Mouse (Mus musculus) granulocyte monocyte progenitor cell, adult 5-6 weeks (primary cell): ENCODE results near the gene Kif1b. TPM values are rescaled to one million over a fixed set of nuclear protein-coding genes. Genes with fewer than 3 reads are reported as not detected.

Source experiments
- ATAC-seq: replicated peaks from 2 replicates; pipeline ENCODE4 v1.8.0; 2016; ENCODE audit warnings: mild to moderate bottlenecking, moderate TSS enrichment, inconsistent platforms; ENCODE audit not compliant: poor library complexity, severe bottlenecking
- total RNA-seq, 2 experiments: library from RNA; stranded (forward) in 1 of 2; stranded (reverse) in 1 of 2; fragments of 200-712, 200-1000 nt in 1 of 2; fragments of >200 nt in 1 of 2; fragmentation: Nextera tagmentation in 1 of 2; gene quantifications; 2 replicates each; pipeline ENCODE4 v1.2.3; 2014 to 2017

The Kif1b gene
- total RNA-seq, 2 experiments from 2014 or later: 24.2 to 26.3 TPM

DNA sequence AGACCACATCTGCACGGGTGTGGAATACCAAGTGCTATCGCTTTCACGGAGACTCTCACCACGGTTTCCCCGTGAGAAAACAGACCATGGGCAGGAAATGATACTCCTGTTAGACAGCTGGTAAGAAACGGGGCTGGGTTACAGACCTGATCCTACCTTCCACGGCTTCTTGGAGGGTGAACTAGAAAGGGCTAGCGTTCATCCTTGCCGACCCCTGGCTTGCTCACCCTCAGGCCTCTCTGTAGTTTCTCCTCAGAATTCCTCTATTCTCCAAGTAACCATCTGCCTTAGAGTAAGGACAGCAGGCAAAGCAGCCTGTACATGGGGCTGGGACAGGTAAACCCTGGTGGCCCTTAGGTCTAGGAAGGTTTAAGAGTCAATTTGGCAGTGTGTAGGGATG is 158.3 kb downstream of the Kif1b start:
- no peak for ATAC-seq

GRCm38 (mm10) chr4:149148084-149148483 is 159.4 kb downstream of the Kif1b start:
- no peak for ATAC-seq

GRCm38 (mm10) chr4:149147528-149147927 is 160.0 kb downstream of the Kif1b start:
- no peak for ATAC-seq

DNA sequence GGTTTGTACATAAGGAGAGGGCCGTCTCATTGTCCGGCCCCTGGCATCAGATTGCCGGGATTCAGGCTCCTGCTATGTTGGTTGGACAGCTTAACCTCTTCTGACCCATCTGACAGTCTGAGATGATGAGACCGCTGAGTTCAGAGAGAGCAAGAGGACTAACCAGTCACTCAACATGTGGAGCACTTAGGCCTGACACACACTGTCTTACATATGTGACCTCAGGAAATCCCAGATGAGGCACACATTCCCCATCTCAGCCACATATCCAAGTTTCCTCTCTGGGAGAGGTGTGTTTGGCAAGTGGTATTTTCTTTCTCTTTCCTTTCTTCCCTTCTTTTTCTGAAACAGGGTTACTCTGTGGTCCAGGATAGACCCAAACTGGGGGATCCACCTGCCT is 162.3 kb downstream of the Kif1b start:
- no peak for ATAC-seq

DNA sequence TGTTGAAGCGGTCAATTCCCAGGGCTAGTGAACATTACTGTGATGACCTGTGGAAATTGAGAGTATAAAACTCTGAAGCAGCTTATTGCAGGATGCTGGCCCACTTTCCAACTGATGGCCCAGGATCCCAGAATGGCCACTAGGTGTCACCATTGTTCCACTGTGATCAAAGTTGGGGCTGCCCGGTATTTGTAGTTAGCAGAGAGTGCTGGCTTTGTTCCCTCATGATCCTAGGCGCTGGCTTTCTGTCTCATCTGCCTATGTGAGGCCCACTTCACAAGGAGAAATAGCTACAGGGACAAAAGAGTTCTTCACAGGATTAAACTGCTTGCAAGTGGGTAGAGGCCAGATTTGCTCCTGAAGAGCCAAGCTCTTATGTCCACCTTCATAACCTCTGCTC is 163.0 kb downstream of the Kif1b start:
- peak; percentile 87 for ATAC-seq

DNA sequence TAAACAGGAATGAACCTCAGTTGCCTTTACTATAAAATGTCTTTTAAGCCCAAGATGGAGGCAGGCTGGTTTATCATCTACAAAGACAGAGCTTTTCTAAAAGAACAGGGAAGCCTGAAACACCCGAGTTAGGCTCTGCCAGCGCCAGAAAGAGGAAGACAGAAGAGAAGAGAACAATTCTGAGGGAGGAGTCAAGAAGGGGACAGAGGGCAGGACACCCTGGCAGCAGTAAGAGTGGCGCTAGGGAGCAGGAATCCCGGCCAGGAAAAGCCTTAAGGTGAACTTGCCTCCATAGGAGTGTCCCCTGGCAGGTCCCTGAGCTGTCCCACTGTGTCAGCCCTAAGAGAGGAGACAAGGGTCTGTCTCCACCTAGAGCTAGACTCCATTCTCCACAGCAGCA is 163.9 kb downstream of the Kif1b start:
- ATAC-seq: peak; percentile 52

- no peak for ATAC-seq
These were observed 169.0 kb downstream of the Kif1b start for GRCm38 (mm10) chr4:149138515-149138914.

GRCm38 (mm10) chr4:149136982-149137770 is 170.3 kb downstream of the Kif1b start, which contains the start of gene Cenps:
TSS of gene Cenps (minus strand) at chr4:149137629.
- peak; percentile 96 for ATAC-seq

DNA sequence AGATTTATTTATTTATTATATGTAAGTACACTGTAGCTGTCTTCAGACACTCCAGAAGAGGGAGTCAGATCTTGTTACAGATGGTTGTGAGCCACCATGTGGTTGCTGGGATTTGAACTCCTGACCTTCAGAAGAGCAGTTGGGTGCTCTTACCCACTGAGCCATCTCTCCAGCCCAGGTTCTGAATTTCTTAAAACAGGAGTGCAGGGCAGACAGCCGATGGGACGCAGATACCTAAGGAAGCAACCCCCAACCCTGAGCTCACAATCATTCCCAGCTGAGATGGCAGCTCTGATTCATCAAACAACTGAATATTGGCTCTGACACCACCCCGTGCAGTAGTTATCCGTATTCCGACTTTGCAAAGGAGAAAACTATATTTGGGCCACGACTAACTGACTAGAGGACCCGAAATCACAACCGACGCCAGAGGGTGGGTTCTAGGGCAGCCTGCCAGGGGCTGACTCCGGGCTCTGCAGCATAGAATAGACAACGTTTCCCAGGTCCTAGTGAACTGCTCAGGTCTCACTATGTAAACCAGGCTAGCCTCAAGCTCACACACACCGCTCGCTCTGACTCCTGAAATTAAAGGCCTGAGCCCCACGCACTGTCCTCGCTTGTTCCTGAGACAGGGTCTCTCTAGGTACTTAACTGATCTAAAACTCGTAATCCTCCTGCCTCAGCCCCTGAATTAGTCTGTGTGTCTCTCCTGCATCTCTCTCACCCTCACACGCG is 171.2 kb downstream of the Kif1b start:
- no peak for ATAC-seq

DNA sequence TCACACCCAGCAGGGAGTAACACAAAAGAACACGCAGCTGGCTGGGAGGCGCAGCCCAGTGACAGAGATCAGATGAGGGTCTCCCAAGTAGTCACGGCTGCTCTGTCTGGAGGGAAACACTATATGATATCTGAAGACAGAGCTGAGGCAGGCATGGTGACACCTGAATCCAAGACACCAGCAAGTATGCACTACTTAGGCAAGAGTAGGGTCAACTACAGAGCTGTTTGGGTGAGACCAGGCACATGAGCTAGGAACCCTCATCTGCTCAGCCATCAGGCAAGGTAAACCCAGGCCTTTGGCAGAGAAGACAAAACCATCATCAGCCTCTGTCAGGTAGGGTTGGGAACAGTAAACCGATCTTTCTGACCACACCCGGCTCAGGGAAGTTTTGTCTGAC is 174.1 kb downstream of the Kif1b start:
- no peak for ATAC-seq

- no peak for ATAC-seq
These were observed 175.5 kb downstream of the Kif1b start for GRCm38 (mm10) chr4:149131789-149132565.

DNA sequence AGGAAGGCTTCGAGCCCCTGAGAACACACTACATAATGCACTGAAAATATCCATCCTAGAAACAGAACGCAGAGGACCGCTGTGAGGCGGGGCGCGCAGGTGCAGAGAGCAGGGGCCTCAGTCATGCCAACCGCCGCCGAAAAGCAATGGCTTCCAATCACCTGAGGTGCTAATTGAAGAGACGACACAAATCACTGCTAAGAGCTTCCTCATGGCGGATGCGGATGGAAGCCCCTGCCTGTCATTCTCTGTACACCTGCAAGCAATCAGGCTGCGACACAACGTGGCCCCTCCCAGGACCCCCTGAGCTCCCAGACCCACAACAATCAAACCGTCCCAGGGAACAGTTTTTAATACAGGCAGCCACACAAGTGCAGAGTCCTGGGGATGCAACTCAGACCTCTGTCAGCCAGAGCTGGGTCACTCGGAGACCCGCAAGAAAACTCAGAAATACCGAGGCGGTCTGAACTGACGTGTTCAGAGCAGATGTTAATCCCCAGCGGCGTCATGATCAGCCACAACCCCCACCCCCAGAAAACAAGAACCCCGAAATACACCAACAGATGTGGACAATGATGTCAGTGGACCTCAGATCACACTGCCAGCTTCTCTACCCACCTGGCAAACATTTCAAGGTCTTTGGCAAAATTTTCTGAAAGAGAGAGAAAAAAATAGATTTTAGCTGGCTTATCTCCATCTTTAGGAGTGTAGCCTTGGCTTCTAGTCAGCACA is 176.3 kb downstream of the Kif1b start:
- ATAC-seq: no peak

DNA sequence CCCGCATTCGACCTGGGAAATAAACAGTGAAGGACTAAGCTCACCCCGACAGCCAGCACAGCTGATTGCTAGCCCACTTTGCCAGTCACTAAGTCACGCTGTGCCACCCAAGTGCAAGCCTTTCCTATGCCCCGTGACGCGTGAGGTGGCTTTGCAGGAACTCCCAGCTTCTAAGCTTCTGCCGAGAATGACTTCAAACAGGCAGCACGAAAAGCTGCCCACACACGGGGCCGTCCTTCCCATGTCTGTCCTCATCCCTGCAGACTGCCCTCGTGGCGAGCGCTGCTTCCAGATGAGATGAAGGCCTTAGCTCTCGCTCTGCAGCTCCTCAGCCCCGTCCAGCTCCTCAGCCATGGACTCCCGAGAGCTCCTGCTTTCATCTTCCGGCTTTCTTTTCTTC is 179.0 kb downstream of the Kif1b start:
- no peak for ATAC-seq

- ATAC-seq: no peak
These were observed 180.8 kb downstream of the Kif1b start, which contains the start of gene Cort for GRCm38 (mm10) chr4:149126663-149127062. TSS of gene Cort (minus strand) at chr4:149126763.

Other genes starting within 250 kb of the Kif1b start
- 12.0 and 19.9 TPM in 2 replicates for gene Pex14, start 207.8 kb downstream of the Kif1b start, total RNA-seq (2014; fragmentation: Nextera tagmentation)
- gene Pex14, start 207.8 kb downstream of the Kif1b start, total RNA-seq (2017): 12.5 and 13.6 TPM in 2 replicates
- gene Dffa, start 203.5 kb downstream of the Kif1b start, total RNA-seq (2014; fragmentation: Nextera tagmentation): 20.7 and 24.6 TPM in 2 replicates
- gene Dffa, start 203.5 kb downstream of the Kif1b start, total RNA-seq (2017): 20.3 and 26.8 TPM in 2 replicates
- 0.92 TPM in 1 of 2 replicates, not detected in the other for gene Cort, start 180.9 kb downstream of the Kif1b start, total RNA-seq (2014; fragmentation: Nextera tagmentation)
- not detected in 2 replicates for gene Cort, start 180.9 kb downstream of the Kif1b start, total RNA-seq (2017)
- gene Cenps, start 170.1 kb downstream of the Kif1b start, total RNA-seq (2014; fragmentation: Nextera tagmentation): 29.2 and 36.6 TPM in 2 replicates
- 19.4 and 25.6 TPM in 2 replicates for gene Cenps, start 170.1 kb downstream of the Kif1b start, total RNA-seq (2017)
- 220 and 237 TPM in 2 replicates for gene Pgd, start 140.9 kb downstream of the Kif1b start, total RNA-seq (2014; fragmentation: Nextera tagmentation)
- 140 and 162 TPM in 2 replicates for gene Pgd, start 140.9 kb downstream of the Kif1b start, total RNA-seq (2017)
- gene Ube4b, start 119.1 kb upstream of the Kif1b start, total RNA-seq (2014; fragmentation: Nextera tagmentation): 58.4 and 58.8 TPM in 2 replicates
- gene Ube4b, start 119.1 kb upstream of the Kif1b start, total RNA-seq (2017): 28.7 and 38.6 TPM in 2 replicates
- gene Rbp7, start 147.3 kb upstream of the Kif1b start, total RNA-seq (2014; fragmentation: Nextera tagmentation): 0.51 TPM in 1 of 2 replicates, not detected in the other
- not detected in 2 replicates for gene Rbp7, start 147.3 kb upstream of the Kif1b start, total RNA-seq (2017)
- gene Tmem274, start 169.7 kb upstream of the Kif1b start, total RNA-seq (2014; fragmentation: Nextera tagmentation): not detected in 2 replicates
- gene Tmem274, start 169.7 kb upstream of the Kif1b start, total RNA-seq (2017): not detected in 2 replicates
- 5.0 and 7.0 TPM in 2 replicates for gene Nmnat1, start 177.5 kb upstream of the Kif1b start, total RNA-seq (2014; fragmentation: Nextera tagmentation)
- 10.3 and 11.5 TPM in 2 replicates for gene Nmnat1, start 177.5 kb upstream of the Kif1b start, total RNA-seq (2017)
- 25.3 and 25.6 TPM in 2 replicates for gene Lzic, start 177.5 kb upstream of the Kif1b start, total RNA-seq (2014; fragmentation: Nextera tagmentation)
- gene Lzic, start 177.5 kb upstream of the Kif1b start, total RNA-seq (2017): 49.2 and 96.4 TPM in 2 replicates
- gene Ctnnbip1, start 210.5 kb upstream of the Kif1b start, total RNA-seq (2014; fragmentation: Nextera tagmentation): 3.5 and 8.7 TPM in 2 replicates
- gene Ctnnbip1, start 210.5 kb upstream of the Kif1b start, total RNA-seq (2017): 2.8 and 4.6 TPM in 2 replicates